Mouse (Mus musculus) limb, embryonic 14.5 days (tissue): Measurements from ENCODE around the gene Ngly1. TPM values are rescaled to one million over a fixed set of nuclear protein-coding genes. Genes with fewer than 3 reads are reported as not detected.

Experiments used
- ATAC-seq: fragments of 200-750 bp; cut with Nextera tagmentation; 2 replicates; pipeline ENCODE4 v1.8.0; 2017; ENCODE audit warnings: low read depth, moderate number of reproducible peaks, moderate TSS enrichment; ENCODE audit not compliant: low FRiP score
- DNase-seq: peaks from one replicate; pipeline ENCODE4 v3.0.0-alpha.2; 2015; ENCODE audit warnings: low spot score
- H3K27ac ChIP-seq: fragments of 300-500 bp; sonication (generic); replicated peaks from 2 replicates; pipeline ENCODE4 v1.5.1; 2014; ENCODE audit warnings: low read depth, mild to moderate bottlenecking, low read length, moderate library complexity, mixed read lengths
- H3K27me3 ChIP-seq: fragments of 300-500 bp; sonication (generic); 2 replicates; pipeline ENCODE4 v1.6.1; 2014; ENCODE audit warnings: low read length, mixed read lengths; ENCODE audit not compliant: control insufficient read depth, insufficient read depth
- H3K36me3 ChIP-seq: fragments of 300-500 bp; sonication (generic); 2 replicates; pipeline ENCODE4 v1.6.1; 2014; ENCODE audit warnings: mild to moderate bottlenecking, low read length, moderate library complexity, mixed read lengths; ENCODE audit not compliant: control insufficient read depth, insufficient read depth
- H3K4me1 ChIP-seq: fragments of 300-500 bp; sonication (generic); 2 replicates; pipeline ENCODE4 v1.6.1; 2014; ENCODE audit warnings: antibody characterized with exemption, low read length, mixed read lengths; ENCODE audit not compliant: control insufficient read depth, insufficient read depth
- H3K4me2 ChIP-seq: fragments of 300-500 bp; sonication (generic); replicated peaks from 2 replicates; pipeline ENCODE4 v1.6.1; 2014; ENCODE audit warnings: low read depth, mild to moderate bottlenecking, low read length, moderate library complexity; ENCODE audit not compliant: severe bottlenecking
- H3K4me3 ChIP-seq: fragments of 300-500 bp; sonication (generic); replicated peaks from 2 replicates; pipeline ENCODE4 v1.5.1; 2014; ENCODE audit warnings: low read length
- H3K9ac ChIP-seq: fragments of 300-500 bp; sonication (generic); 2 replicates; pipeline ENCODE4 v1.6.1; 2014; ENCODE audit warnings: mild to moderate bottlenecking, low read depth, low read length, moderate library complexity; ENCODE audit not compliant: severe bottlenecking
- H3K9me3 ChIP-seq: fragments of 300-500 bp; sonication (generic); 2 replicates; pipeline ENCODE4 v1.6.1; 2016; ENCODE audit warnings: low read length; ENCODE audit not compliant: control insufficient read depth
- POLR2A ChIP-seq: fragments of 200-500 bp; IDR thresholded peaks from 2 replicates; pipeline ENCODE4 v1.8.0; 2012; ENCODE audit warnings: inconsistent platforms, mild to moderate bottlenecking, moderate library complexity, borderline replicate concordance; ENCODE audit not compliant: insufficient read depth, insufficient read length; ENCODE audit errors: extremely low read depth
- WGBS: fragments of 180-500 bp; shearing (Covaris S2); extraction: QIAGEN DNeasy Blood & Tissue Kit; methylation state at CpG from one replicate; pipeline ENCODE4 v1.1.7; 2014; 5-methylcytosine and 5-hydroxymethylcytosine counted together
- polyA plus RNA-seq, 2 experiments: library from polyadenylated mRNA; depleted of rRNA in 1 of 2; stranded (reverse) in 1 of 2; unstranded in 1 of 2; fragments of >200 nt; fragmentation: Nextera tagmentation in 1 of 2; extraction: Ambion mirVana in 1 of 2; gene quantifications; 2 replicates each; pipeline versions ENCODE4 v1.2.1 to v1.2.3; 2012 to 2014

Ngly1 gene
- polyA plus RNA-seq, 2 experiments, result 22.1 to 45.3 TPM

- no peak overlapping the region for H3K4me3 ChIP-seq
- 39% methylated on average over 1 of the region's 1 CpGs for WGBS
- no peaks in the 10 kb centered on the region for H3K27me3 ChIP-seq
- no peak overlapping the region for H3K27ac ChIP-seq
- H3K36me3 ChIP-seq, result no peaks in the 10 kb centered on the region
- H3K9me3 ChIP-seq, result no peaks in the 10 kb centered on the region
- DNase-seq (no peak), ATAC-seq (no peak)
- no peak for TF ChIP-seq POLR2A
- peaks cover 15% of the 10 kb centered on the region for H3K4me1 ChIP-seq
- H3K9ac ChIP-seq, result no peak overlapping the region
- H3K4me2 ChIP-seq, result no peak overlapping the region
These were observed 76.1 kb downstream of the Ngly1 start for GRCm38 (mm10) chr14:16325208-16325607.

DNA sequence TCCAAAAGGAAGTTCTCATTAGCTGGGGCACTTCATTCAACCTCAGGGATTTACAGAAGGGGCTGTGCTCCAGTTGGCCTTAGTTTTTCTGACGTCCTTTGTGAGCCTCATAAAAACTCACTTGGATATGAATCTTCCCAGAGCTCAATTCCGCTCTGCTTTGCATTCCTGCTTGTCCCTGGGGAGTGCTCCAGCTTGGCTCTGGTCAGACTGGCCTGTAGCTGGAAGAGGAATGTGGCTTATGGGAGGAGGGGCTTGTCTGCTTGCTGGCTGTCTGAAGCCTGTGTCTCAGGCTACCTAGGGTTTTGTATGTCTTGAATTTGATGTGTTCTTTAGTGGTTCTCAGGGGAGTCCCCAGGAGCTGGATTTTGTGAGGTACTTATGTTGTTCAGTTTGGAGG is 79.5 kb downstream of the Ngly1 start:
- peak overlapping the region; percentile 84 for H3K27ac ChIP-seq
- peaks cover 15% of the 10 kb centered on the region for H3K4me1 ChIP-seq
- no peak for TF ChIP-seq POLR2A
- no peak overlapping the region for H3K4me2 ChIP-seq
- no peaks in the 10 kb centered on the region for H3K9me3 ChIP-seq
- WGBS, result 2% methylated on average over 2 of the region's 2 CpGs
- ATAC-seq (peak; percentile 96), DNase-seq (peak; percentile 90)
- H3K4me3 ChIP-seq, result no peak overlapping the region
- no peaks in the 10 kb centered on the region for H3K36me3 ChIP-seq
- no peaks in the 10 kb centered on the region for H3K27me3 ChIP-seq
- no peak overlapping the region for H3K9ac ChIP-seq

GRCm38 (mm10) chr14:16328959-16329480 is 79.9 kb downstream of the Ngly1 start:
- no peaks in the 10 kb centered on the region for H3K9me3 ChIP-seq
- no peak for ATAC-seq
- no peak for TF ChIP-seq POLR2A
- H3K36me3 ChIP-seq, result no peaks in the 10 kb centered on the region
- no peak overlapping the region for H3K9ac ChIP-seq
- 35% methylated on average over 5 of the region's 5 CpGs for WGBS
- H3K4me3 ChIP-seq, result no peak overlapping the region
- H3K4me1 ChIP-seq, result peaks cover 15% of the 10 kb centered on the region
- H3K27me3 ChIP-seq, result no peaks in the 10 kb centered on the region
- no peak for DNase-seq
- 0 out of 2 replicates have a peak overlapping the region, but pooled peaks have one; percentile 6 for H3K4me2 ChIP-seq
- peak overlapping the region; percentile 84 for H3K27ac ChIP-seq

GRCm38 (mm10) chr14:16329756-16330155 is 80.7 kb downstream of the Ngly1 start:
- ATAC-seq (no peak), DNase-seq (no peak)
- WGBS, result 39% methylated on average over 3 of the region's 3 CpGs
- H3K4me3 ChIP-seq, result no peak overlapping the region
- no peaks in the 10 kb centered on the region for H3K9me3 ChIP-seq
- H3K36me3 ChIP-seq, result no peaks in the 10 kb centered on the region
- no peak overlapping the region; the same call in 1 of the 2 replicates for H3K27ac ChIP-seq
- H3K9ac ChIP-seq, result no peak overlapping the region
- no peak overlapping the region for H3K4me2 ChIP-seq
- no peak for TF ChIP-seq POLR2A
- H3K4me1 ChIP-seq, result peaks cover 15% of the 10 kb centered on the region
- H3K27me3 ChIP-seq, result no peaks in the 10 kb centered on the region

DNA sequence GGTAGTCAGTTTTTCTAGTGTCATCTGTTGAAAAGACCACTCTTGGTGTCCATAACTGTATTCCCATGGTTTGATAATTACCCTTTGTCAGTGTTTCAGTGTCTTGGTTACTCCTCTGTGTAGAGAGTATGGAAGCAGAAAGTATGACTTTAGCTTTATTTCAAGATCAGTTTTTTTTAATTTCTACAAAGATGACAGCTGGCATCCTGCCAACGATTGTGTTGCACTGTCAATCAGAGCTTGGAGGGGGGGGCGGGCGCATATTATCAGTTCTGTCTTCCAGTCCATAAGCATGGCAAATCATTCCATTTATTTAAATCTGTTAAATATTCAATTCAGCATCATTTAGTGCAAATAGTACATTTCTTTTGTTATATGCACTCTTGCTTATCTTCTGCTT is 85.2 kb downstream of the Ngly1 start:
- Histone ChIP-seq H3K9ac (no peak overlapping the region), H3K4me1 (peaks cover 7% of the 10 kb centered on the region), H3K9me3 (no peaks in the 10 kb centered on the region), H3K27me3 (no peaks in the 10 kb centered on the region), H3K4me2 (no peak overlapping the region), H3K36me3 (no peaks in the 10 kb centered on the region), H3K27ac (no peak overlapping the region), H3K4me3 (no peak overlapping the region)
- ATAC-seq (no peak), DNase-seq (no peak)
- WGBS, result 86% methylated on average over 3 of the region's 3 CpGs
- no peak for TF ChIP-seq POLR2A

GRCm38 (mm10) chr14:16335835-16336417 is 86.8 kb downstream of the Ngly1 start:
- WGBS, result 75% methylated on average over 3 of the region's 3 CpGs
- ATAC-seq (no peak), DNase-seq (no peak)
- no peak for TF ChIP-seq POLR2A
- Histone ChIP-seq H3K4me1 (no peaks in the 10 kb centered on the region), H3K4me2 (no peak overlapping the region), H3K27ac (no peak overlapping the region), H3K36me3 (no peaks in the 10 kb centered on the region), H3K27me3 (no peaks in the 10 kb centered on the region), H3K4me3 (no peak overlapping the region), H3K9me3 (no peaks in the 10 kb centered on the region), H3K9ac (no peak overlapping the region)
